Mouse (Mus musculus): ENCODE measurements at regions not wholly inside any gene's neighbourhood (a gene's known extent, or its start where the extent isn't known, plus 50 kb on each side); places are given as distances from the start of the nearest gene placed in this dataset.
A peak's percentile ranks its signal among the peaks of the same experiment; 100 is the strongest.

DNA sequence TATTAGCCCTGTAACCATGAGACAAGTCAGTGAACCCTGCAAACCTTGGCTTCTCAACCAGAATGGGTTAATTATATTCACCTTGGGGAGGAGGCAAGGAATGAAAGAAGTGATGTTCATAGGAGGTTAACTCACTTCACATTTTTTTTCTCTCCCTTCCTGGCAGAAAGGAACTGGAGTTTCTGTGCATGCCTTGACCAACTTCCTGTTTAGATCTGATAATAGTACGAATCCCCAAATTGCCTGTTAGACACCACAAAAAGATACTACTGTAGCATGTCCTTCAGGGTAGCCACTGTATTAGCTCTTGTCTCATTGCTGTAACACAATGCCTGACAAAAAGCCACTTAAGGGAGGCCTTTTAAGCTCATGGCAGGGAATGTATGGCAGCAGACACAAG is 218.4 kb upstream of the Jun start:
- H3K27ac ChIP-seq (replicated peaks), result no peak overlapping the region
- no peaks in the 10 kb centered on the region for H3K27me3 ChIP-seq
- H3K9ac ChIP-seq (replicated peaks), result no peak overlapping the region
- no peak overlapping the region for H3K4me2 ChIP-seq (replicated peaks)
- no peaks in the 10 kb centered on the region for H3K9me3 ChIP-seq
- no peaks in the 10 kb centered on the region for H3K36me3 ChIP-seq
- no peak overlapping the region for H3K4me3 ChIP-seq
- WGBS, result 88% methylated on average over 1 of the region's 1 CpGs
- ATAC-seq (replicated peaks), result no peak
- no peaks in the 10 kb centered on the region for H3K4me1 ChIP-seq

DNA sequence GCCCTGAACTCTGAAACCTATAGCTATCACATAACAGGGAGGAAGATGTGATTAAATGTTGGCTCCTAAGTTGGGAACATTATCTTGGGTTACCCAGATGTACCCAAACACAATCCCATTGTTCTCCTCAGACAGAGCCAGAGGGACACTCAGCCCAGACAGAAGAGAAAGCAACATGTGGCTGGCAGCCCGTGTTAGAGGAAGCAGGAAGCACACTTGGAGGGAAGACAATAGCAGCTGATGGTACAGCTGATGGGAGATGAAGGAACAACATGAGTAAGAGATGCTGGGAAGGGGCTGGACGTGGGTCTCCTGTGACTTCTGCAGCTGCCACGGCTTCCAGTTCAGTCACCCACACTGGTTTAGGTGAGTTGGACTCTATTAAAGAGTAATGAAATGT is 224.2 kb upstream of the Jun start:
- ATAC-seq (replicated peaks), result no peak
- H3K4me3 ChIP-seq, result no peak overlapping the region
- WGBS, result 80% methylated on average over 3 of the region's 3 CpGs
- H3K36me3 ChIP-seq, result no peaks in the 10 kb centered on the region
- peaks cover 13% of the 10 kb centered on the region; the same call in 1 of the 2 replicates for H3K4me1 ChIP-seq
- H3K4me2 ChIP-seq (replicated peaks), result no peak overlapping the region
- H3K9me3 ChIP-seq, result no peaks in the 10 kb centered on the region
- no peak overlapping the region for H3K27ac ChIP-seq (replicated peaks)
- no peaks in the 10 kb centered on the region for H3K27me3 ChIP-seq
- H3K9ac ChIP-seq (replicated peaks), result no peak overlapping the region

DNA sequence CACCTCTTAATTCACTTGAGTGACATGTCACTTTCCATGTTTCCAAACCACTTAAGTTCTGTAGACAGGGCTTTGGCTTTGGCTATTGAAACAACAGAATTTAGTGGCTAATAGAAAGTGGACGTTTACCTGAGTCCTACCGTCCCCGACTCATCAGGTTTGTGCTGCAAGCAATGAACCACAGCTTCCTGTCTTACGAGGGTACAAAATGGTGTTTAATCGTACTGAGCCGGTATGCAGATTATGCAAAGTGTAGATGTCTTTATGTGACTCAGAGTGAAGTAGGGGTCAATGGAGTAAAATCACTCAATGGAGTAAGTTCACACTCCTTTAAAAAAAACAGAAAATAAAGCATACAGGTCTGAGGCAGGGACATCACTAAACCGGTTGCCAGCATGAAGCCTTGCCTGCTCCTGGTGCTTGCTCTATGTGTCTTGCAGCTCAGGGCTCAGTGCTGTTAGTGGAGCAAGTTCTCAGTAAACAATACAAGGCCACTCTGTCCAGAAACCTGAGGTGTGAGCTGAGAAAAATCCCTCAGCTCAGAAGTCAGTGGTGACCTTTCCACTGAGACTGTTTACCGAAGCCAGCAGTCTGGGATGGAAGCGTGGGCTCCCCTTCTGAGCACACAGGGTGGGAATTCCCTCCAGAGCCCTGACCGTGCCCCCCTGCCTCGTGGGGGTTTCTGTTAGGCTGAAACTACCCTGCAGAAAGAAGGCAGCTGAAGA is 226.1 kb upstream of the Jun start:
- peaks cover 13% of the 10 kb centered on the region; the same call in 1 of the 2 replicates for H3K4me1 ChIP-seq
- H3K4me3 ChIP-seq, result no peak overlapping the region
- ATAC-seq (replicated peaks), result 0 out of 2 replicates have a peak, but pooled peaks have one; percentile 35
- H3K27me3 ChIP-seq, result no peaks in the 10 kb centered on the region
- H3K36me3 ChIP-seq, result no peaks in the 10 kb centered on the region
- no peak overlapping the region for H3K9ac ChIP-seq (replicated peaks)
- H3K4me2 ChIP-seq (replicated peaks), result no peak overlapping the region
- H3K9me3 ChIP-seq, result no peaks in the 10 kb centered on the region
- WGBS, result 37% methylated on average over 11 of the region's 11 CpGs
- no peak overlapping the region for H3K27ac ChIP-seq (replicated peaks)

DNA sequence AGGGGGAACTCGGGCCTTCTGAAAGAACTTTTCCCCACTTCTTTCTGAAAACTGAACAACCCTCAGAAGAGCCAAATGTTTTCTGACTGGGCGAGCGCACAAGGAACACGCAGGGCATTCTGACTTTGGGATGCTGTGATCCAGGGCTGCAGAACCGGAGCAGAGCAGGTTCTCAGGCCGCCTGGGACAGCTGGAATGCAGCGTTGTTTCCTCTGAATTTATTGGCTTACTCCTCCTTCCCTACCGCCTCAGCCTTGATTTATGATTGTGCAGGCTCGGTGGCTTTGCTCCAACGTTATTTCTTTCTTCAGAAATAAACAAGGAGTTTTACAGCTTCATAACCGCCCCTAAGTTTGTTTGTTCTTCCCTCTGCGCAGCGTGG is 226.7 kb upstream of the Jun start:
- Histone ChIP-seq H3K27ac (replicated peaks) (no peak overlapping the region), H3K9me3 (no peaks in the 10 kb centered on the region), H3K4me1 (peaks cover 13% of the 10 kb centered on the region; the same call in 1 of the 2 replicates), H3K4me3 (no peak overlapping the region), H3K27me3 (no peaks in the 10 kb centered on the region), H3K4me2 (replicated peaks) (no peak overlapping the region), H3K36me3 (no peaks in the 10 kb centered on the region), H3K9ac (replicated peaks) (no peak overlapping the region)
- ATAC-seq (replicated peaks), result no peak
- 57% methylated on average over 13 of the region's 13 CpGs for WGBS

DNA sequence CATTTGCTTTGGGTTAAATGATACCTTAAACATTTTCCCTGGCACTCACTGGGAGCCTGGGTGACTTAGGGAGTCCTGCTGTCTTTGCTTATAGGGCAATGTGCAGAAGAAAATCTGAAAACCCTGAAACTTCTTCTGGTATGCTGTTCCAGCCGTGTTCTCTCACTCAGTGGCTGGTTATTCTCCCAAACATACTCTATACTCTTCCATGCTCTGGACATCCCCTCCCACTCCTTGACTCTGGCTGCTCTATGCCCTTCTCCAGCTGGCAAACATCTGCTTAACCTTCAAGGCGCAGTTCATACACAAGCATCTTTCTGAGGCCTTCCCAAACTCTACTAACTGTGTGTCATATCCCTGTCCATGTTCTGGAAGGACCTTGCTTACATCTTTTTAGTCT is 227.2 kb upstream of the Jun start:
- no peak for ATAC-seq (replicated peaks)
- Histone ChIP-seq H3K9ac (replicated peaks) (no peak overlapping the region), H3K9me3 (no peaks in the 10 kb centered on the region), H3K4me3 (no peak overlapping the region), H3K27me3 (no peaks in the 10 kb centered on the region), H3K27ac (replicated peaks) (no peak overlapping the region), H3K4me2 (replicated peaks) (no peak overlapping the region), H3K36me3 (no peaks in the 10 kb centered on the region), H3K4me1 (peaks cover 13% of the 10 kb centered on the region; the same call in 1 of the 2 replicates)
- 87% methylated on average over 2 of the region's 2 CpGs for WGBS

DNA sequence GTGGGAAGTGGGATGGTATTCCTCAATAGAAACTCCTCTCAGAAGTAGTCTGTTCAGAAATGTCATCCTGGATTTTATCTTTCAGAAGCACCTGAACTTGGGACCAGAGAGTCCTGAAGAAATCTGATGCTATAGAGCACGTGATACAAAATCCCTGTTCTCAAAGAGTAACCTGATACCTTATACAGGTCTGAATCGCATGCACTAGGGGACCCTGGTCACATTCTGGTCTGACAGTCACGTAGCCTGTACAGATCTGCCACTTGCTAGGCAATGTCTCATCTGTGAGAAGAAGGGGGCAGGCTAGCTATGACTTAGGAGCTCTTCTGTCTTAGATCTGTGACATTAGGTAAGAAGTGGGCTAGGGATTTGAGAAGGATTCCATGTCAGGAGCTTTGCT is 230.1 kb upstream of the Jun start:
- 56% methylated on average over 3 of the region's 3 CpGs for WGBS
- Histone ChIP-seq H3K9me3 (no peaks in the 10 kb centered on the region), H3K4me2 (replicated peaks) (no peak overlapping the region)

DNA sequence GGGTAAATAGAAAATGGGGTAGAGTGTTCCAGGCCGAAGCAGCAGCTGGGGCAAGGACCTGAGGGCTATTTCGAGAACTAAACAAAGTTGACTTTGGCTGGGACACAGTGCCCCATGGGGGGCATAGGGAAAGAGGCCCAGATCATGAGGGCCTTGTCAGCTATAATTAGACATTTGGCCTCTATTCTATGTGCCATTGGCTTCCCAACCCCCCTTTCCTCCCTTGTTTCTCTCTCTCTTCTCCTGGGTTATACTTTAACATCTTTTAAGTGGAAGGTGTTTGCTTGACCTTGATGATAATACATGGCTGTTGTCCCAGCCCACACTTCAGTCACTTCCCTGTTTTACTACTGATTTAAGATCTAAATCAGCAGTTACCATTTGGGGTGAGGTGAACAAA is 231.8 kb upstream of the Jun start:
- H3K4me3 ChIP-seq, result no peak overlapping the region
- no peak for ATAC-seq (replicated peaks)
- no peak overlapping the region for H3K4me2 ChIP-seq (replicated peaks)
- H3K9ac ChIP-seq (replicated peaks), result no peak overlapping the region
- no peaks in the 10 kb centered on the region for H3K36me3 ChIP-seq
- 97% methylated on average over 2 of the region's 2 CpGs for WGBS
- H3K4me1 ChIP-seq, result 0 out of 2 replicates have a peak, but pooled peaks cover under 1% of the 10 kb centered on the region
- no peaks in the 10 kb centered on the region for H3K27me3 ChIP-seq
- H3K27ac ChIP-seq (replicated peaks), result no peak overlapping the region
- no peaks in the 10 kb centered on the region for H3K9me3 ChIP-seq

More for the DNA sequence above, 230.1 kb upstream of the Jun start:
- no peak overlapping the region for H3K9ac ChIP-seq (replicated peaks)
- H3K27ac ChIP-seq (replicated peaks), result no peak overlapping the region
- no peaks in the 10 kb centered on the region for H3K36me3 ChIP-seq
- no peak for ATAC-seq (replicated peaks)
- H3K4me3 ChIP-seq, result no peak overlapping the region
- H3K4me1 ChIP-seq, result peaks cover 13% of the 10 kb centered on the region; the same call in 1 of the 2 replicates
- no peaks in the 10 kb centered on the region for H3K27me3 ChIP-seq

DNA sequence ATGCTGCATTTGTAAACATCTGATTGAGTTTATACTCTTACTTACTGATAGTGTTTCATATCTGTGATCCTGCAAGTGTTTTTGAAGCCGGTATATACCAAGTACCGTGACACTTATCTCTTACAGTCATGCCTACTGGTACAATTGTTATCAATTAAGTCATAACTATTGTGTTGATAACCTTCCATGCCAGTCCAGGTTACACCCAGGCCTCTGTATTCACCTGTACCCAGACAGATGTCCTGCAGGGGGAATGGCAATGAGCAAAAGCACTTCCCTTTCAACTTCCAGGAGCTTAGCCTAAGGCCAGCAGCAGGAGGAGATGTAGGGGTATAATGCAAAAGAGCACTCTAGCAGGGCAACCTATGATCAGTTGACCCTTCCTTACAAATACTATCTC is 232.2 kb upstream of the Jun start:
- WGBS, result 97% methylated on average over 2 of the region's 2 CpGs
- no peak overlapping the region for H3K4me3 ChIP-seq
- ATAC-seq (replicated peaks), result no peak
- no peak overlapping the region for H3K4me2 ChIP-seq (replicated peaks)
- H3K4me1 ChIP-seq, result no peaks in the 10 kb centered on the region
- H3K36me3 ChIP-seq, result no peaks in the 10 kb centered on the region
- no peaks in the 10 kb centered on the region for H3K9me3 ChIP-seq
- H3K27ac ChIP-seq (replicated peaks), result no peak overlapping the region
- H3K27me3 ChIP-seq, result no peaks in the 10 kb centered on the region
- no peak overlapping the region for H3K9ac ChIP-seq (replicated peaks)

DNA sequence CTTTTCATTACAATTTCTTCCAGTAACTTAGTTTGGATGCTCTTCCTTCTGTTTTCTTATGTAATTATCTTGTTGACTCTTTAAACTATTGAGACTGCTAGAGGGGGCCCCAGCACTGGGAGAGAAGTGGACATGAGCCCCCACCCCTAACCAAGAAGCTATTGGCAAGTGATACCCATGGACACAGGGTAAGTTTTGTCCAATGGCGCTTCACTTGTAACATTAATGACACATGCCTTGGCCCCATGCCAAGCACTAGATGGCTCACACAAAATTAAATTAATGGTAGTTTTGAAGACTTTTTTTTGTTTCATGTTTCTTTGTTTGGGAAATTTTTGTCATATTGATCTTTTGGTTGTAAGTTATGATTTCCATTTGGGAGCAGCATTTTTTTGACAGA is 232.7 kb upstream of the Jun start:
- H3K27me3 ChIP-seq, result no peaks in the 10 kb centered on the region
- no peaks in the 10 kb centered on the region for H3K9me3 ChIP-seq
- no peak overlapping the region for H3K9ac ChIP-seq (replicated peaks)
- no peak for ATAC-seq (replicated peaks)
- no peak overlapping the region for H3K4me2 ChIP-seq (replicated peaks)
- WGBS, result 91% methylated on average over 1 of the region's 1 CpGs
- no peak overlapping the region for H3K4me3 ChIP-seq
- H3K4me1 ChIP-seq, result no peaks in the 10 kb centered on the region
- H3K36me3 ChIP-seq, result no peaks in the 10 kb centered on the region
- H3K27ac ChIP-seq (replicated peaks), result no peak overlapping the region

DNA sequence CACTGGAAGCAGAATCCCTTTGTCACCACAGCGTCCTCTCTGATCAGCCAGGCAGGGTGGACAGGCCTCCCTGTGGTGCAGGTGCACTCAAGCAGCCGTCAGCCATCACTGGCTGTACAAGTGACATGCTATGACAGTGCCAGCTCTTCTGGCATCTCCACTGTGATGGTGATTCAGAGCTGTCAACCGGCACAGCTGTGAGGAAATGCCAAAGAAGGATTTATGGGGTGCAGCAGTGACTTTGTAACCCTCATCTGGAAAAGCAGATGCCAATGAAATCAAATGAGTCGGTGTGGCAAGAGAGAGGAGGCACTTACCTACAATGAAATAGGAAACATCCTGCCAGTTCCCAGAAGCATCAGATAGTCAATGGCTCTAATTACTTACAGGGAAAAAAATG is 238.3 kb upstream of the Jun start:
- Histone ChIP-seq H3K27ac (replicated peaks) (no peak overlapping the region), H3K4me3 (no peak overlapping the region), H3K27me3 (no peaks in the 10 kb centered on the region), H3K9me3 (no peaks in the 10 kb centered on the region), H3K4me2 (replicated peaks) (no peak overlapping the region), H3K36me3 (no peaks in the 10 kb centered on the region), H3K9ac (replicated peaks) (no peak overlapping the region), H3K4me1 (no peaks in the 10 kb centered on the region)
- WGBS, result 64% methylated on average over 4 of the region's 4 CpGs
- ATAC-seq (replicated peaks), result no peak

DNA sequence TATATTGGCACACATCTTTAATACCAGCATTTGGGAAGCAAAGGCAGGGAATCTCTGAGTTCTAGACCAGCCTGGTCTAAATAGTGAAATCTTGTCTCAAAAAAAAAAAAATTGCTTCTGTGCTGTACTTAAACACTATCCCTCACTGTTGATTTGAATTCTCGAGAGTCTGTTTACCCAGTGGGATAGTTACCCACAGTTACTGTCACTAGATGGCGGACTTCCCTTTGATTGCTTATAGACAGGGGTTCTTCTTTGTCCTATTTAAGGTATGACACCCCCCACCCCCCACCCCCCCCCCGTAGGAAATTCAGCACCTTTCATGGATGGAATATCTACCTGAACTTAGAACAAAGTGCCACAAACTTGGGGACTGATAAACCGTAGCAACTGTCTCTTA is 242.1 kb upstream of the Jun start:
- no peaks in the 10 kb centered on the region for H3K36me3 ChIP-seq
- ATAC-seq (replicated peaks), result no peak
- H3K27me3 ChIP-seq, result no peaks in the 10 kb centered on the region
- H3K4me3 ChIP-seq, result no peak overlapping the region
- WGBS, result 54% methylated on average over 4 of the region's 4 CpGs
- no peak overlapping the region for H3K4me2 ChIP-seq (replicated peaks)
- no peaks in the 10 kb centered on the region for H3K4me1 ChIP-seq
- H3K27ac ChIP-seq (replicated peaks), result no peak overlapping the region
- H3K9ac ChIP-seq (replicated peaks), result no peak overlapping the region
- H3K9me3 ChIP-seq, result no peaks in the 10 kb centered on the region

DNA sequence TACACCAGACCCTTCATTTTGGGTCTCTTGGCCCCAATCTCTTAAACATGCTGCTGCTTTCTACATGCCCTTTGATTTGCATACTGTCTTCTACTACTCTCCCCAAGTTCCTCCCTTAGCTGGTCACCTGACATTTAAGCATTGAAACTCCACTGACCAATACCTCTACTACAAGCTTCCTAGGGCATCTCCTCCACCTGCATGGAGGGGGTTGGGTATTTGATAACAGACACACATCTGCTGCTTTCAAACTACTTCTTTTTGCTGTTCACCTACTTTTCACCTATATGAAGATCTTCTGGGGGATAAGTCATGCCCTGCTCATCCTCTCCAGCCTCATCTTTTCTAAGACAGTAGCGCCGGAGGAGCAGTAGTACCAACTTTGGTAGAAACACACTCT is 249.9 kb upstream of the Jun start:
- no peak for ATAC-seq (replicated peaks)
- no peaks in the 10 kb centered on the region for H3K9me3 ChIP-seq
- no peaks in the 10 kb centered on the region for H3K27me3 ChIP-seq
- H3K4me2 ChIP-seq (replicated peaks), result no peak overlapping the region
- H3K27ac ChIP-seq (replicated peaks), result no peak overlapping the region
- H3K36me3 ChIP-seq, result no peaks in the 10 kb centered on the region
- 99% methylated on average over 2 of the region's 2 CpGs for WGBS
- peaks cover 10% of the 10 kb centered on the region; the same call in 1 of the 2 replicates for H3K4me1 ChIP-seq
- no peak overlapping the region for H3K9ac ChIP-seq (replicated peaks)
- no peak overlapping the region for H3K4me3 ChIP-seq

DNA sequence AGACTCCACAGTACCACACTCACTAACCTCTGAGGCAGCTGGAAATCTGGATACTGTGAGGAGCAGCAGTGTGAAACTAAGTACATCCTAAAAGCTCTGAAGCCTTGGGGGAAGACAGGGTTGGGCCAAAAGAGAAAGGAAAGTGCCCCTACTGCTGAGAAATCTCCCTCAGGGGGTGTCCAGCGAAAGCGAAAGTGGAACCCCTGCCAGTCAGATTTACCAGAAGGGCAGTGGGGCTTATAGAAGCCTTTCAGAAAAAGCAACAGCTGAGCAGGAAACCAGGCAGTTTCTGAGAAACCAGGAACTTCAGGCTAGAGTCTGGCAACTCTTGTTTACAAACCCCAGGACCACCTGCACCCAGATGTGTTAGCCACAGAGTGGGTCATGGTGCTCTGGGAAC is 251.3 kb upstream of the Jun start:
- 34% methylated on average over 2 of the region's 2 CpGs for WGBS
- no peak for ATAC-seq (replicated peaks)

More for the DNA sequence above, 251.3 kb upstream of the Jun start:
- no peaks in the 10 kb centered on the region for H3K9me3 ChIP-seq
- peaks cover 10% of the 10 kb centered on the region; the same call in 1 of the 2 replicates for H3K4me1 ChIP-seq
- no peak overlapping the region for H3K27ac ChIP-seq (replicated peaks)
- no peaks in the 10 kb centered on the region for H3K36me3 ChIP-seq
- no peak overlapping the region for H3K4me3 ChIP-seq
- no peak overlapping the region for H3K4me2 ChIP-seq (replicated peaks)
- no peak overlapping the region for H3K9ac ChIP-seq (replicated peaks)
- no peaks in the 10 kb centered on the region for H3K27me3 ChIP-seq

All from forebrain, embryonic 15.5 days (tissue).